Mouse (Mus musculus) limb, embryonic 15.5 days (tissue): Measurements from ENCODE around the gene Asic4. TPM values are rescaled to one million over a fixed set of nuclear protein-coding genes. Genes with fewer than 3 reads are reported as not detected.

ENCODE experiments used
- ATAC-seq: fragments of 200-750 bp; cut with Nextera tagmentation; 2 replicates; pipeline ENCODE4 v1.8.0; 2017; ENCODE audit warnings: low read depth, moderate TSS enrichment; ENCODE audit not compliant: insufficient number of reproducible peaks, low FRiP score, low TSS enrichment
- H3K27ac ChIP-seq: fragments of 300-500 bp; sonication (generic); 2 replicates; pipeline ENCODE4 v1.5.1; 2015; ENCODE audit warnings: moderate library complexity, mild to moderate bottlenecking, inconsistent platforms
- H3K27me3 ChIP-seq: fragments of 300-500 bp; sonication (generic); 2 replicates; pipeline ENCODE4 v1.6.1; 2015; ENCODE audit warnings: inconsistent platforms
- H3K36me3 ChIP-seq: fragments of 300-500 bp; sonication (generic); 2 replicates; pipeline ENCODE4 v1.6.1; 2015; ENCODE audit warnings: inconsistent platforms
- H3K4me1 ChIP-seq: fragments of 300-500 bp; sonication (generic); 2 replicates; pipeline ENCODE4 v1.6.1; 2015; ENCODE audit warnings: inconsistent platforms
- H3K4me2 ChIP-seq: fragments of 300-500 bp; sonication (generic); 2 replicates; pipeline ENCODE4 v1.6.1; 2015; ENCODE audit warnings: mild to moderate bottlenecking, inconsistent platforms
- H3K4me3 ChIP-seq: fragments of 300-500 bp; sonication (generic); 2 replicates; pipeline ENCODE4 v1.5.1; 2015; ENCODE audit warnings: mild to moderate bottlenecking, inconsistent platforms
- H3K9ac ChIP-seq: fragments of 300-500 bp; sonication (generic); 2 replicates; pipeline ENCODE4 v1.6.1; 2015; ENCODE audit warnings: inconsistent platforms
- H3K9me3 ChIP-seq: fragments of 300-500 bp; sonication (generic); 2 replicates; pipeline ENCODE4 v1.6.1; 2016; ENCODE audit warnings: inconsistent platforms
- WGBS: fragments of 180-500 bp; shearing (Covaris S2); methylation state at CpG from one replicate; pipeline ENCODE4 v1.1.7; 2015; 5-methylcytosine and 5-hydroxymethylcytosine counted together
- polyA plus RNA-seq: library from polyadenylated mRNA; unstranded; fragments of >200 nt; fragmentation: Nextera tagmentation; extraction: Ambion mirVana; gene quantifications from 2 replicates; pipeline ENCODE4 v1.2.1, GENCODE M21; 2015

The Asic4 gene
- polyA plus RNA-seq, 1 experiment from 2014 or later = 0.14 TPM

DNA sequence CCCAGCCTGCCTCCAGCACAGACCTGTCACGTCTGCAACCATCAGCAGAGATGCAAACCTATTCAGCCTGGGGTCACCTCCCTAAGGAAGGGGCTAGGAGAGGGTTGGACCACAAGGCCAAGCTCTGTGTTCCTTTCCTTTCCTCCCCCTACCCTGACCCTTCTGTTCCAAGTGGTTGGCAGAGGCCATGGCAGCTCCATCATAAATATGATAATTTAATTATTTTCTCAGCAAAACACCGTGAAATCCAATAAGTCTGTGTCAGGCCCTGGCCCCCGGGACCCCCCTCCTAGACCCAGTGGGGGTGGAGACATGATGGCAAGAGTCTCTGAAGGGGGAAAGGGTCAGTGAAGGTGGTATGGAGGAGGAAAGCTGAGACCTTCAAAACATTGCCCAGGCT, 6.0 kb upstream of the Asic4 start:
- Histone ChIP-seq H3K4me1 (peaks cover 60% of the 10 kb centered on the region), H3K36me3 (peaks cover 29% of the 10 kb centered on the region), H3K27me3 (peaks cover 55% of the 10 kb centered on the region), H3K4me3 (no peak overlapping the region), H3K9me3 (no peaks in the 10 kb centered on the region), H3K9ac (no peak overlapping the region), H3K27ac (no peak overlapping the region), H3K4me2 (no peak overlapping the region)
- ATAC-seq = no peak
- 40% methylated on average over 3 of the region's 3 CpGs for WGBS

DNA sequence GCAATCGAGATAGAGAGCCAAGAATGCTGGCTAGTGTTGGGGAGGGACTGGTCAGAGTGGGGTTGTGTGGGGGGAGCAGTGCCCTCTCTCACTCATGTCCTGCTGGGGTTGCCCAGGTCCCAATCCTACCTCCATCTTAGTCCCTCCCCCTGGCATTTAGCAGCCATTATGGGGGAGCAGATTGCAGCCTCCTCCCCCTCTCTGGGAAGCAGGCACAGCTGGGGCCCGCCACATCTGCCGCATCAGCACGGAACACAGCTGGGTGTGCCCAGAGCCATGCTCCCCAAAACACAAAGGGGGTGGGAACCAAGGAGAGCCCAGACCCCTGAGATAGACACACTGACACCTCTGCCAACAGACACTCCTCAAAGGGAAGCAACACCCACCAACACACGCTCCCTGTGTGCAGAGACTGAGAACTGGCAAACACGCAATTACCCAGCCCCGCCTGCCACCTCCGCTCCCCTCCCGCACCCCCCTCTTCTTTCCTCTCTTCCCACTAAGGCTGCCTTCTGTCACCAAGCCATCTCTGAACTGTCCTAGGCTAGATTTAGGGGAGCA, 5.0 kb upstream of the Asic4 start:
- WGBS = 9% methylated on average over 7 of the region's 9 CpGs
- H3K9ac ChIP-seq = no peak overlapping the region
- no peak overlapping the region for H3K27ac ChIP-seq
- H3K27me3 ChIP-seq = peaks cover 66% of the 10 kb centered on the region
- 0 out of 2 replicates have a peak overlapping the region, but pooled peaks have one; percentile 5 for H3K4me2 ChIP-seq
- peaks cover 25% of the 10 kb centered on the region for H3K36me3 ChIP-seq
- H3K9me3 ChIP-seq = no peaks in the 10 kb centered on the region
- H3K4me1 ChIP-seq = peaks cover 70% of the 10 kb centered on the region
- H3K4me3 ChIP-seq = no peak overlapping the region
- no peak for ATAC-seq

DNA sequence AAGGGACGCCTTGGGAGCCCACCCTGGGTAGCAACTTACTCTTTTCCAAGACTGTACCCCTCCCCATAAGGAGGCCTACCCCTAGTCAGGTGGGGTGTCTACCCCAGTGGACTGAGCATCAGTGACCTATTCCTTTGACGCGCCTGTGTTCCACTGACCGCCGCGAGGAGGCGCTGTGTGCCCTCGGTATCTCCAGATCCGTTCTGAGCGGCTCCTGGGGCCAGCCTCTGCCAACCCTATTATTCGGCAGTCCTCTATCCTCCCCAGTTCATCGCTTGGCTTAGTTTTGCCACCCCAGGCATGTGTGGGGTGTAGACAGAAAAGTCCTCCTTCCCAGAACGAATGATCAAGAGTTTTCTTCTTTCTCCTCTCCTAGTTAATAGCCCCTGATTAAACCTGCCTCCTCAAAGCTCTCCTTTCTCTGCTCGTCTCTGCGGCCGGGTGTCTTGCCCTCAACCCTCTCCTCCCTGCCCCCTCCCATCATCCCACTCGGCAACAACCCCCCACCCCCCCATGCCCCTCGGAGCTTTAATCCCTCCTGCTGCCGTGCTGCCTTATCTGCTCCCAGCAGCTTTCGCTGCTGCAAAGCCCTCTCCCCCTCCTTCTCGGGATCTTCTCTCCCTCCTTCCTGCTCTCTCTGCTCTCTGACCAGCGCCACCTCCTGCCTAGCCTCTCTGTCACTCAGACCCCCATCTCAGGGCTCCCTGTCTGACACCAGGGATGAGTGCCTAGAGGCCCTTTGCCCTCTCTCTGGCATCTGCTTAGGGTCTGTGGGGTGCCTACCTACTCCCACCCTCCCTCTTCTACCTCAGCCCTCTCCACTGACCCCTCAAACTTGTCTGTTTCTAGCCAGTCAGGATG, 4.3 kb upstream of the Asic4 start:
- peaks cover 73% of the 10 kb centered on the region for H3K27me3 ChIP-seq
- no peak overlapping the region for H3K27ac ChIP-seq
- H3K4me2 ChIP-seq = peak overlapping the region; percentile 15
- under 1% methylated on average over 22 of the region's 22 CpGs for WGBS
- H3K9me3 ChIP-seq = no peaks in the 10 kb centered on the region
- no peak overlapping the region for H3K9ac ChIP-seq
- no peak for ATAC-seq
- H3K4me1 ChIP-seq = peaks cover 78% of the 10 kb centered on the region
- H3K4me3 ChIP-seq = peak overlapping the region; percentile 9; the same call in 1 of the 2 replicates
- peaks cover 18% of the 10 kb centered on the region for H3K36me3 ChIP-seq

DNA sequence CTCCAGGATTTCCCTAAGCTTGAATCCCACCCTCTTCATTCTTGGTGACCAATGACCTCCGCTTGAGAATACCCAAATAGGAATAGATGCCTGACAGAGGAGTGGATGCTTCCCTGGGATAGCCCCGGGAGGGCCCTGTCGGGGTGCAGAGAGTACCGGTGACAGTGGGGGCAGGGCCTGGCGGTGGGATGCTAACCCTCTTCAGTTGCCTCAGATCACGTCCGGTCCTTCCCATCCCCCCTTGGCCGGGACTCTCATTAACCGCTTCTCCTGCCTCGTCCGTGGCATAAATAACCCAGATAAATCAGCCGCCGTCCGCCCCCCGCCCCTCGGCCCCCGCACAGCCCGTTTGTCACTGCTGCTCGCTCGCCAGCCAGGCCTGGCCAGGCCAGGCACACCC, 3.6 kb upstream of the Asic4 start:
- no peak for ATAC-seq
- 11% methylated on average over 20 of the region's 20 CpGs for WGBS
- Histone ChIP-seq H3K27ac (no peak overlapping the region), H3K36me3 (peaks cover 14% of the 10 kb centered on the region), H3K4me3 (no peak overlapping the region), H3K9ac (no peak overlapping the region), H3K9me3 (no peaks in the 10 kb centered on the region), H3K4me1 (peaks cover 79% of the 10 kb centered on the region), H3K27me3 (peaks cover 80% of the 10 kb centered on the region), H3K4me2 (peak overlapping the region; percentile 15; the same call in 1 of the 2 replicates)

GRCm38 (mm10) chr1:75447265-75448051, 2.8 kb upstream of the Asic4 start:
- 4% methylated on average over 10 of the region's 10 CpGs for WGBS
- Histone ChIP-seq H3K27me3 (peaks cover 88% of the 10 kb centered on the region), H3K27ac (no peak overlapping the region), H3K4me3 (no peak overlapping the region), H3K4me1 (peaks cover 79% of the 10 kb centered on the region), H3K4me2 (no peak overlapping the region), H3K9ac (no peak overlapping the region), H3K36me3 (peaks cover 7% of the 10 kb centered on the region; the same call in 1 of the 2 replicates), H3K9me3 (no peaks in the 10 kb centered on the region)
- ATAC-seq = no peak

GRCm38 (mm10) chr1:75448052-75448431, 2.2 kb upstream of the Asic4 start:
- Histone ChIP-seq H3K27me3 (peaks cover 94% of the 10 kb centered on the region), H3K4me3 (no peak overlapping the region), H3K36me3 (peaks cover under 1% of the 10 kb centered on the region; the same call in 1 of the 2 replicates), H3K9me3 (no peaks in the 10 kb centered on the region), H3K4me1 (peaks cover 77% of the 10 kb centered on the region), H3K9ac (no peak overlapping the region), H3K4me2 (no peak overlapping the region), H3K27ac (no peak overlapping the region)
- ATAC-seq = no peak
- 1% methylated on average over 7 of the region's 7 CpGs for WGBS

GRCm38 (mm10) chr1:75448937-75449336, 1.3 kb upstream of the Asic4 start:
- whole genome bisulfite sequencing = 2% methylated on average over 14 of the region's 14 CpGs
- Histone ChIP-seq H3K4me1 (peaks cover 70% of the 10 kb centered on the region), H3K36me3 (no peaks in the 10 kb centered on the region), H3K9ac (no peak overlapping the region), H3K27me3 (peaks cover 96% of the 10 kb centered on the region), H3K4me2 (no peak overlapping the region), H3K9me3 (no peaks in the 10 kb centered on the region), H3K4me3 (no peak overlapping the region), H3K27ac (no peak overlapping the region)
- ATAC-seq = no peak

- WGBS = 9% methylated on average over 8 of the region's 8 CpGs
- Histone ChIP-seq H3K4me2 (peak overlapping the region; percentile 51), H3K36me3 (no peaks in the 10 kb centered on the region), H3K4me3 (no peak overlapping the region; the same call in 1 of the 2 replicates), H3K27me3 (peaks cover 94% of the 10 kb centered on the region), H3K9me3 (no peaks in the 10 kb centered on the region), H3K4me1 (peaks cover 67% of the 10 kb centered on the region), H3K9ac (no peak overlapping the region), H3K27ac (no peak overlapping the region)
- ATAC-seq = no peak
Observed at GRCm38 (mm10) chr1:75449377-75450135, 680 bp upstream of the Asic4 start.

- H3K4me2 ChIP-seq = no peak overlapping the region
- no peak overlapping the region for H3K9ac ChIP-seq
- H3K27ac ChIP-seq = no peak overlapping the region
- no peaks in the 10 kb centered on the region for H3K36me3 ChIP-seq
- peaks cover 46% of the 10 kb centered on the region for H3K4me1 ChIP-seq
- ATAC-seq = no peak
- H3K9me3 ChIP-seq = no peaks in the 10 kb centered on the region
- H3K4me3 ChIP-seq = no peak overlapping the region
- H3K27me3 ChIP-seq = peaks cover 91% of the 10 kb centered on the region
- 55% methylated on average over 5 of the region's 5 CpGs for WGBS
Observed at GRCm38 (mm10) chr1:75451900-75452299, 1.7 kb downstream of the Asic4 start.

DNA sequence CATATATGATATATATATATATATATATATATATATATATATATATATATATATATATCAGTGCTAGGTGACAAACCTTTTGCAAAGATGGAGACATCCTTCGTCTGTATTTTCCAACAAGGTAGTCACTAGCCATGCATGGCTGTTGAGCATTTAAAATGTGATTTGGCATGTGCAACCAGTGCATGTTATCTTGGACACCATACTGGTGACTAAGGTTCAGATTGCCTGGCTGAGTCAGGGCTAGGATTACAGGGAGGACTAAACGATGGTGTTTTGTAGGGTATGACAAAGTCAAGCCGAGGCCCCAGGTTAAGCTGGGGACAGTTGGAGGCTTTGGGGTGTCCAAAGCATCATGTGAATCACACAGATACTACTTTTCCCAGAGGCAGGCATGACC, 5.2 kb downstream of the Asic4 start:
- no peak overlapping the region for H3K27ac ChIP-seq
- H3K9me3 ChIP-seq = no peaks in the 10 kb centered on the region
- WGBS = 67% methylated on average over 3 of the region's 3 CpGs
- H3K4me2 ChIP-seq = no peak overlapping the region
- ATAC-seq = no peak
- H3K4me1 ChIP-seq = peaks cover 35% of the 10 kb centered on the region
- H3K4me3 ChIP-seq = no peak overlapping the region
- no peaks in the 10 kb centered on the region for H3K36me3 ChIP-seq
- peaks cover 90% of the 10 kb centered on the region for H3K27me3 ChIP-seq
- no peak overlapping the region for H3K9ac ChIP-seq

DNA sequence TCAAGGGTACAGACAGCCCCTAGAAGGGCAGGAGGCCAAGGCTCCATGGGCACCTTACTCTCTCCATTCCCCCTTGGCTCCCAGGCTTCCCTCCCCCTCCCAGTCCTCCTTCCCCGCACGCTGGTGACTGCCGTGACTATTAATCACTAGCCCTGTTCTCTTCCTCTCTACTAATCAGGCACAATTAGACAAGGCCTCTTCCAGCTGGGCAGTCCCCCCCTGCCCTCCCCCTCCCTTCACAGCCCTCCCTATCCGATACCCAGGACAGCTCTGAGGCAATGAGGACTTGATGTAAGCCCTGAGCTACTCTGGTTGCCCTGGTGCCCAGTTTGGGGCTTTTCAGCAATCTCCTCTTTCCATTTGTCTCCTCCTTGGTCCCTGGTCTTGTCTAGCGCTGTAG, 5.7 kb downstream of the Asic4 start:
- WGBS = 17% methylated on average over 5 of the region's 5 CpGs
- no peak overlapping the region for H3K27ac ChIP-seq
- H3K4me2 ChIP-seq = no peak overlapping the region
- no peaks in the 10 kb centered on the region for H3K36me3 ChIP-seq
- no peak overlapping the region for H3K4me3 ChIP-seq
- no peaks in the 10 kb centered on the region for H3K9me3 ChIP-seq
- ATAC-seq = no peak
- H3K4me1 ChIP-seq = peaks cover 29% of the 10 kb centered on the region
- H3K9ac ChIP-seq = no peak overlapping the region
- peaks cover 86% of the 10 kb centered on the region for H3K27me3 ChIP-seq
